Mouse (Mus musculus): ENCODE results near the gene Vmn2r-ps130. TPM values are rescaled to one million over a fixed set of nuclear protein-coding genes. Genes with fewer than 3 reads are reported as not detected.
"Not testable (repeated sequence)": the region's sequence is repeated elsewhere in the genome, so short reads cannot be mapped to it uniquely, and the experiment has no call there.

Gene Vmn2r-ps130
- 0.04 TPM in 1 of 2 replicates, not detected in the other for total RNA-seq (2012; rRNA removed)

DNA sequence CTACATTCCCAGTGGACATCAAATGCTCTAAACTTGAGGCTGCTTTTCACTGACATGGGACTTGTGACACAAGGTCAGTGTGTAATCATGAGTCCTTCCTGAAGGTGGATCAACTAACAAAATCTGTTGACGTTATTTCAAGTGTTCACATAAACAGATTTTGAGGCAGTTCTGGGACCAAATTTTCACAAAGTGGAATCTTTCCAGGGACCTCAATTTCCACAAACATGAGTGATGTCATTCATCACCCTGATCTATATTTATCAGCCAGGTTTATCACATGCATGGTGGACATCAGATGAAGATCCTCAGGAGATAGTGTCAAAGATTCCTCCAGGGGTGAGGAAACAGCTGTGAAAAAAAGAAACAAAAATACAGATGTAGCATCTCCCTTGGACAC, at the start of gene Vmn2r-ps130:
TSS of gene Vmn2r-ps130 (plus strand) at position 301 of the 400 bp plus-strand sequence.
- H3K4me1 ChIP-seq (ENCODE audit: control insufficient read depth in 2 of 2, insufficient read depth in 2 of 2, low read length in 2 of 2, poor library complexity in 1 of 2); H3K4me3 ChIP-seq (ENCODE audit: insufficient read depth in 1 of 2, low read depth in 1 of 2, low read length in 2 of 2, poor library complexity in 1 of 2, severe bottlenecking in 1 of 2); H3K9me3 ChIP-seq (ENCODE audit: control insufficient read depth, insufficient read depth, low read depth, low read length); in situ Hi-C loops (cut with MboI; ENCODE audit: low sequenced_read_pairs in 2 of 2, unreplicated experiment in 2 of 2); DNase-seq (ENCODE audit: low read depth, low spot score); H3K36me3 ChIP-seq (ENCODE audit: control insufficient read depth, insufficient read depth, low read length, poor library complexity, severe bottlenecking); H3K27ac ChIP-seq (ENCODE audit: insufficient read depth, low read depth, low read length, poor library complexity, severe bottlenecking); H3K9ac ChIP-seq (ENCODE audit: insufficient read depth, low read depth, low read length, poor library complexity, severe bottlenecking): not testable (repeated sequence)

Other genes starting within 250 kb of the Vmn2r-ps130 start
- gene Zfp945, start 194.0 kb upstream of the Vmn2r-ps130 start, total RNA-seq (2012; rRNA removed), result 14.2 and 18.2 TPM in 2 replicates
- gene Vmn2r113, start 118.2 kb upstream of the Vmn2r-ps130 start, total RNA-seq (2012; rRNA removed), result under 0.01 and 0.04 TPM in 2 replicates
- gene Zfp40, start 132.1 kb downstream of the Vmn2r-ps130 start, total RNA-seq (2012; rRNA removed), result 3.7 and 5.4 TPM in 2 replicates